Mouse (Mus musculus): ENCODE results near the gene Vkorc1.
A peak's percentile ranks its signal among the peaks of the same experiment; 100 is the strongest.
"Not testable (repeated sequence)": the region's sequence is repeated elsewhere in the genome, so short reads cannot be mapped to it uniquely, and the experiment has no call there.

Vkorc1 gene

GRCm38 (mm10) chr7:127912938-127913337, 17.5 kb upstream of the Vkorc1 start:
- no peak for DNase-seq

DNA sequence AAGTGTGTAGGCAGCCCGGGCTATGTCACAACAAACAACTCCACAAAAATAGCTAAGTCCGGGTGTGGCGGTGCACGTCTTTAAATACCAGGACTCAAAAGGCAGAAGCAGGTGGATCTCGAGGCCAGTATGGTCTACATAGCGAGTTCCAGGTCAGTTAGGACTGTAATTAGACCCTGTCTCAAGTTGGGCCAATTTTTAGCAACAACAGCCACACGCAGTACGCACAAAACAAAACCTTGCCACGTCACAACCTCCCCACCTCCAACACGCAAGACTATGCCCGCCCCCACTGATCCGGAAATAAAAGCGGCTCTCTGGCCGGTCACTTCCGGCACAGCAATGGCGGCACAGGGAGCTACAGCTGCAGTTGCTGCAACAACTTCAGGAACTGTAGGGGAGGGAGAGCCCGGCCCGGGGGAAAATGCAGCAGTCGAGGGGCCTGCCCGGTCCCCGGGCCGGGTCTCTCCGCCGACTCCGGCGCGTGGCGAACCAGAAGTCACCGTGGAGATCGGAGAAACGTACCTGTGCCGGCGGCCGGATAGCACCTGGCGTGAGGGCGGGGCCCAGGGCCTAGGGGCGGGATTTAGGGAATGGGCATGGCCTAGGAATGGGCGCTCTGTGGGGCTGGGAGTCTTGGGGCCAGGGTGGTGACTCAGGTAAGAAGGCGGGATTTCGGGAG, 16.9 kb upstream of the Vkorc1 start, which contains the start of gene Kat8:
Gene Kat8, plus strand, starts transcription at position 327 of the 682 bp plus-strand sequence.
- DNase-seq, result peak; percentile 85

- DNase-seq, result no peak
Measured at GRCm38 (mm10) chr7:127908656-127909055, 13.2 kb upstream of the Vkorc1 start.

GRCm38 (mm10) chr7:127907939-127908338, 12.5 kb upstream of the Vkorc1 start:
- no peak for DNase-seq

GRCm38 (mm10) chr7:127903971-127904796, 8.8 kb upstream of the Vkorc1 start, which contains the start of gene Bckdk:
Gene Bckdk (plus strand): TSS chr7:127904082.
- peak; percentile 81 for DNase-seq

DNA sequence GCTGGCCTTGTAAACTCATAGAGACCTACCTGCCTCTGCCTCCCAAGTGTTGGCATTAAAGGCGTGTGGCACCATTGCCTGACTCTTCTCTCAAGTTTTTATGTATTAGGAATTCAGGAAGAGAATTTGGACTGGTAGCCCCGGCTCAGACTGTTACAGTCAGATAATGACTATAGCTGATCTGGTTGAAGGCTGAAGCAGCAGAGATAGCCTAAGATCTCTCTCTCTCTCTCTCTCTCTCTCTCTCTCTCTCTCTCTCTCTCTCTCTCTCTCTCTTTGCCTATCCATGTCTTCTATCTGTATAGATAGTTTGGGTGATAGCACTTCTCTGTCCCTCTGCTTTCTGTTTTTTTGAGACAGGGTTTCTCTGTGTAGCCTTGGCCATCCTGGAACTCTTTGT, 6.4 kb upstream of the Vkorc1 start:
- DNase-seq, result no peak

GRCm38 (mm10) chr7:127899997-127900396, 4.6 kb upstream of the Vkorc1 start:
- DNase-seq, result peak; percentile 44

- peak; percentile 79 for DNase-seq
Measured at GRCm38 (mm10) chr7:127898179-127898956, 3.0 kb upstream of the Vkorc1 start.

GRCm38 (mm10) chr7:127897542-127897941, 2.1 kb upstream of the Vkorc1 start:
- DNase-seq, result no peak

DNA sequence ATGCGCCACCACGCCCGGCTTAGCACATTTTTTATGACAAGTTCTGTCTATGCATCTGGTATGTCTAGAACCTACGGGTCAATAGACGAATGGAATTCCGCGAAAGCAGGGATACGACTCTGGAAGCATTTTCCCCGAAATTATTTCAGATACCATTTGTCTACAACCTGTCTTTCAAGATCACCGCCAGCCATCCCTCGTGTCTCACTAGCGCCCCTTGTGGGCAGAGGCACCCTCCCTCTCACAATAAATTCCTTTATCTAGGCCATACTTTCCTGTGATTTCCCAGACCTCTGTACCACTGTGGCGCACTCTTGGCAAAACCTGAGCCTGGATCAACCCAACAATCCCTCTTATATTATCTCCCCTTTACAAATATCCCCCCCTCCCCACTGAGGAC, 967 bp upstream of the Vkorc1 start:
- DNase-seq, result peak; percentile 90

DNA sequence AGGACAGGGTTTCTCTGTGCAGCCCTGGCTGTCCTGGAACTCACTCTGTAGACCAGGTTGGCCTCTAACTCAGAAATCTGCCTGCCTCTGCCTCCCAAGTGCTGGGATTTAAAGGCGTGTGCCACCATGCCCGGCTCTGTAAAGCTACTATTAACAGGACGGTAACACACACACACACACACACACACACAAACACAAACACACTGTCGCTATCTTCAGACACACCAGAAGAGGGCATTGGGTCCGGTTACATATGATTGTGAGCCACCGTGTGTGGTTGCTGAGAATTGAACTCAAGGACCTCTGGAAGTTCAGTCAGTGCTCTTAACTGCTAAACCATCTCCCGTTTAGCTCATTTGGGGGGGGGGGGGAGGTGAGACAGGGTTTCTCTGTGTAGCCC, 474 bp upstream of the Vkorc1 start:
- not testable (repeated sequence) for DNase-seq

DNA sequence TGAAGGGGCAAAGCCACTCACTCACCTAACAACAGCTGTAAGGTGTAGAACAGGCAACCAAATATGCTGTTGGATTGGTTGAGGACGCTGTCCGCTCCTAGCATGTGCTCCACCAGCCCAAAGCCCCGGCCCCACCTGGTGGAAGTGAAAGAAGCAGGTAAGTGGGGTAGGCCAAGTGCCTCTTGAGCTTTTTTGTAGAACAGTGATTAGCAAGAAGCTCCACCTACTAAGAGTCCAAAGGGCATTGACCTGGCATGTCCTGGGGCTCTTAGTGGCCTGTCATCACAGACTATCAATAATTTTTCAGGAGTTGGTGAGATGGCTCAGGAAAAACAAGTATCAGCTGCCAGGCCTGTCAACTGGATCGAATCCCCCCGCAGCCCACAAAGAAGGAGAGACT, 937 bp downstream of the Vkorc1 start:
- no peak for DNase-seq

DNA sequence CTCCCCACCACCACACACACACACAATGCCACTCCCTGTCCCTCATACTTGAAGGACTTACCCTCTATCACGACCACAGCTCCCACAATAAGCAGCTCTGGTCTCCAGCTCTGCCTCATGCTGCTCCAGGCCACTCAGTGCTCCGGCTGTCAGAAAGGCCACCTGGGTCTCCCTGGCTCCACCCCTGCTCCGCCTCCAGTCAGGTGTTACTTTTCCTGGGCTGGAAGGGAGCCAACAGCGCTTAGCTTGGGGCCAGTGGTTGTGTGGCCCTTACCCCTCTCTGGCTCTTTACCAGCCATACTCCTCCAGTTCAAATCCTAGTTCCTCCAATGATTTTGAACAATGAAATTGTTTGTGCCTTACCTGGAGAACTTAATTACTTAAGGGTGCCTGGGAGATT, 4.6 kb downstream of the Vkorc1 start, which contains the start of gene Prss53:
Gene Prss53, minus strand, starts transcription at position 173 of the 400 bp plus-strand sequence.
- DNase-seq, result no peak

DNA sequence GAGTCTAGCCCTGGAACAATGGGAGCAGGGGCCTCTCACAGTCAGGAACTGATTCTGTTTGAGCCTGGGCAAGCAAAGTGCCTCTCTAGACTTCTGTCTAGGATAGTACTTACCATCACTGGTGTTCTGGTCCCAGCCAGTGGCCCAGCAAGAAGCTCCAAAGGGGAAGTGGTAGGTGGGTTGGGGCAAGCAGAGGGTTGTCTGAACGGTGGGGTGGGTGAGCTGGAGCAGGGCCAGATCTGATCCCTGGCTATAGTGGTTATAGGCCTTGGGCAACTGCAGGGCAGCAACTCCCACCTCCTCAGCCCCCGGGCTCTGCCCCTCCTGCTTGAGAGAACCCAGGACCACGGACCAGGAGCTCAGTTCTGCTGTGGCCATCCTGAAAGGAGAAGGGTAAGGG, 6.6 kb downstream of the Vkorc1 start:
- no peak for DNase-seq

DNA sequence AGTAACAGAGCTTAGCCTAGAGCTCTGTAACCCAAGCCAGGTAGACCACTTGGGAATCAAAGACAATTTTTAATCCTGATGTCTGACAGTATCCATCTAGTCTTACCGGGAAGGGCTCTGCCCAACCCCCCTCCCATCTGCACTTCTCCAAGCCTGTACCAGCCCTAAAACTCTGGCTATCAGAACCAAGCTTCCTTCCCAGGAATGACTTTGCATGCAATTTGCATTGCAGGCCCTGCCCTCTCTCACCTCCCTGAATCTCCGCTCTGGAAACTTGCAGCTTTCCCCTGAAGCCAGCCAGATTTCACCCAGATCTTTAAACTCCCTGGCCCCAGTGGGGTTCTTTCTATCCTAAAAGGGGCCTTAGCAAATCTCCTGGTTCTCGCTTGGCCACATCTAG, 7.6 kb downstream of the Vkorc1 start:
- DNase-seq, result no peak

GRCm38 (mm10) chr7:127887191-127887590, 8.2 kb downstream of the Vkorc1 start:
- no peak for DNase-seq

GRCm38 (mm10) chr7:127886551-127886950, 8.9 kb downstream of the Vkorc1 start:
- no peak for DNase-seq

- no peak for DNase-seq
Measured at GRCm38 (mm10) chr7:127885951-127886350, 9.5 kb downstream of the Vkorc1 start.

DNA sequence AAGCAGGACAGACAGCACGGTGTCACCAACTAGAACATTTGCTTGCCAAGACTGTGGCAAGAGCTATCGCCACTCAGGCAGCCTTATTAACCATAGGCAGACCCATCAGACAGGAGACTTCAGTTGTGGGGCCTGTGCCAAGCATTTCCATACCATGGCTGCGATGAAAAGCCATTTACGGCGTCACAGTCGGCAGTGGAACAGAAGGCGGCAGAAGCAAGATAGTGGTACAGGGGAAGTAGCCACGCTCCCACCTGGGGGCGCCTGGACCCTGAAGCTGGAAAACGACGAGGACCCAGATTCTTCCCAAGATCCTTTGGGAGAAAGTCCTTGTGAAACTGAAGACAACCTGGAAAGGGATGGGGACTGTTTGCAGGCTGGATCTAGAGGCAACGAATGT, 15.0 kb downstream of the Vkorc1 start:
- no peak for DNase-seq

DNA sequence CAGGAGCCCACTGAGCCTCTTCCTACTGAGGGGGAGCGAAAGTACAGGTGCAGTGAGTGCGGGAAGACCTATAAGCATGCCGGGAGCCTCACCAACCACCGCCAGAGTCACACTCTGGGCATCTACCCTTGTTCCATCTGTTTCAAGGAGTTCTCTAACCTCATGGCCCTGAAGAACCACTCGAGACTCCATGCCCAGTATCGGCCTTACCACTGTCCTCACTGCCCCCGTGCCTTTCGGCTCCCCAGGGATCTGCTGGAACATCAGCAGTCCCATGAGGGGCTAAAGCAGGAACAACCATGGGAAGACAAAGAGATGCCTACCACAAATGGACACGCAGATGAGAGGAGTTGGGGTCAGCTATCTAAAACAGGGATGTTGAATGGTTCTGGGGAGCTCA, 16.1 kb downstream of the Vkorc1 start:
- DNase-seq, result no peak

DNA sequence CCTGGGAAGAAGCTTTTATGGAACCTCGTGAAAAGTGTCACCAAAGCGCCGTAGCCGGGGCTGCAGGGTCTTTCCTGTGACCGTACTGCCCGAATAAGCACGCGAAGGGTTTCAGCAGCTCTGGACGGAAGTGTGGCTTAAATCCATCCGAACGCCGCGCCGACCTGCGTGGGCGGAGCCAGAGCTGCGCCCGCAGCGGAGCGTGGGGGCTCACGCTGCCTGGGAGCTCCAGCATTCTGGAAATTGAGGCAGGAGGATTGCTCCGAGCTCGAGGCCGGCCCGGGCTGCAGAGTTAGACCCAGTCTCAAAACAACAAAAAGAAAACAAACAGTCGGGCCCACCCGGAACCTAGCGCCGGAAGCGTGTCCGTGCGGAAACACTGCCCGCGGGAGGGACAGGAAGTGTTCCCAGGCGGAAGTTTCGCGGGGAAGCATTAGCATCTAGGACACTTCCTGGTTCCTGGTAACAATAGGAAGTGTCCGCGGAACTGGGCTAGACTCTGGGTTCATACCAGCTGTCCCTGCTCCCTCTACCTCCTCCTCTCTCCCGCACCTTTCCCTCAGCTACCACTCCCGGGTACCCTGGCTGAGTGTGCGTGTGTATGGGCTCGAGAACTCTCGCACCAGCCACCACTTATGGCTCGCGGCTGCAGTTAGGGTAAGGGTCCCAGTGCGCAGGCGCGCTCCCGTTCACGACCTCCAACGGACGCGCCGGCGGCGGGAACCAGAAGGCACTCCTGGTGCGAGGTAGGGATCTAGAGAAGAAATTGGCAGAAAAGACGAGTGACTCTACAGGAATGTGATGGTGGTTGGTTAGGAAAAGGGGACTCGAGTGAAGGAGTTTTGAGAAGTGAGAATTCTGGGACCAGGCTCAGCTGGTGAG, 18.7 kb downstream of the Vkorc1 start, which contains the start of gene Zfp668:
Gene Zfp668, minus strand, starts transcription at position 362 of the 882 bp plus-strand sequence.
- DNase-seq, result peak; percentile 90

DNA sequence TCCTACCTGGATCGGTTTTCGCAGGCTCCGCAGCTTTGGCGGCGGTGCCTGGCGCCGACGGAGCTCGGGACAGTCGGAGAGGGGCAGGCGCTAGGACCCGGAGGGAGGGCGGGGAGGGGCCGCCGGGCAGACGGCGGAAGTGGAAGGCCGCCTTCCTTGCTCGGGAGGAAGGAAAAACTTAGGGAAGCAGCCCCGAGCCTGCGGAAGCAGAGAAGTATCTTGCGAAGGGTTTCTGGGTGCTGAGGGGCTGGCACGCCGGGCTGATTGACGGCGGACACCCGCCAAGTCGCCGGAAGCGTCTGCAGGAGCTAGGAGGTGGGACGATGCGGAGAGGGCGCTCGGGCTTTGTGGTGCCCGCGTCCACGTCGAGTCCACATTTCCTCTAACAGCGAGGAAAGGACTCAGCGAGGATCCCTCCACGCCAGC, 19.4 kb downstream of the Vkorc1 start, which contains the start of gene Zfp646:
Gene Zfp646, plus strand, starts transcription at position 181 of the 426 bp plus-strand sequence.
- peak; percentile 82 for DNase-seq
